Mouse (Mus musculus) limb, embryonic 10.5 days (tissue): Measurements from ENCODE around the gene Pogz. TPM values are rescaled to one million over a fixed set of nuclear protein-coding genes. Genes with fewer than 3 reads are reported as not detected.

Experiments used
- DNase-seq: peaks from one replicate; pipeline ENCODE4 v3.0.0-alpha.2; 2017; ENCODE audit warnings: low spot score
- H3K27ac ChIP-seq: fragments of 300-500 bp; sonication (generic); 2 replicates; pipeline ENCODE4 v1.5.1; 2016; ENCODE audit warnings: mild to moderate bottlenecking
- H3K27me3 ChIP-seq: fragments of 300-500 bp; sonication (generic); 2 replicates; pipeline ENCODE4 v1.6.1; 2016; ENCODE audit warnings: low read depth, mild to moderate bottlenecking; ENCODE audit not compliant: poor library complexity, severe bottlenecking
- H3K36me3 ChIP-seq: fragments of 300-500 bp; sonication (generic); 2 replicates; pipeline ENCODE4 v1.6.1; 2016; ENCODE audit warnings: mild to moderate bottlenecking, moderate library complexity
- H3K4me1 ChIP-seq: fragments of 300-500 bp; sonication (generic); 2 replicates; pipeline ENCODE4 v1.6.1; 2016
- H3K4me3 ChIP-seq: fragments of 300-500 bp; sonication (generic); 2 replicates; pipeline ENCODE4 v1.5.1; 2016; ENCODE audit warnings: mild to moderate bottlenecking, moderate library complexity
- H3K9me3 ChIP-seq: fragments of 300-500 bp; sonication (generic); replicated peaks from 2 replicates; pipeline ENCODE4 v1.6.1; 2016; ENCODE audit warnings: mild to moderate bottlenecking
- WGBS: fragments of 180-500 bp; shearing (Covaris S2); methylation state at CpG from one replicate; pipeline ENCODE4 v1.1.7; 2016; 5-methylcytosine and 5-hydroxymethylcytosine counted together
- polyA plus RNA-seq: library from polyadenylated mRNA; unstranded; fragments of >200 nt; fragmentation: Nextera tagmentation; extraction: Ambion mirVana; gene quantifications from 2 replicates; pipeline ENCODE4 v1.2.1, GENCODE M21; 2016

Gene Pogz
- polyA plus RNA-seq, 1 experiment from 2014 or later, result 21.4 TPM

DNA sequence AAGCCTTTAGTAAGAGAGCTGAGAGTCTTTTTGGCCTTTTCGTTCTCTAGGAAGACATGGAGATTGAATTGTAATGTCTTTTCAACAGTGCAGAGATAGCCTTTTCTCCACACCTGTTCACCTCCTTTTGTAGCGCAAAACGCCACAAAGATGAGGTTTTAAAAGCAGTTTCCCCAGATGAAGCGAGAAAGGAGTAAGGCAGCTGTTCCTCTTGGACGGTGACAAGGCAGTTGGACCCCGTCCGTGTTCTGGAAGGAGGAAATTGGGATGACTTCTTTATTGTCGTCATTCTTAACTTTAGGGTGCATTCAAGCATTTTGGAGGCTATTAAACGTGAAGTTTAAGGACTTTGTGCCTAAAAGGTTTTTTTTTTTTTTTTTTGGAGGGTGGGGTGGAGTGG, 1.3 kb downstream of the Pogz start:
- H3K27me3 ChIP-seq, result no peaks in the 10 kb centered on the region
- H3K4me1 ChIP-seq, result peaks cover 12% of the 10 kb centered on the region
- peaks cover 3% of the 10 kb centered on the region; the same call in 1 of the 2 replicates for H3K36me3 ChIP-seq
- DNase-seq, result no peak
- no peaks in the 10 kb centered on the region for H3K9me3 ChIP-seq
- H3K27ac ChIP-seq, result peak overlapping the region; percentile 99
- WGBS, result 40% methylated on average over 9 of the region's 9 CpGs
- H3K4me3 ChIP-seq, result peak overlapping the region; percentile 84

DNA sequence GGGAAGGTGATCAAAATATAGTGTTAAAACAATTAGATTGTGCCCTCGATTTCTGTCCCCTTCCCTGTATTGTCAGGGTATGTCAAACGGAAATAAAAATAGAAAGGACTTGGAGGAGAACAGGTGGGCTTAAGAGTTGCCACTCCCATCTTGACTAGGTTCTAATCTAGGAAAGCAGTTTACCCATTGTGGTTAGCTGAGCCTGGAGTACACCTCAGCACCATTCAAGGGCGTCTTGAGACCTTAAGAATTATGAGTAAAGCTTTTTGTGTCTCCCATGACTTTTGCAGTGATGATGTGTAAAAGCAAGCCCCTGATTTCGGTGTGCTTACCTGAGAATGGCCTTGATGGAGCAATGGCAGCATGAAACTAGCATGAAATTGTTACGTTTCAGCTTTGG, 1.7 kb downstream of the Pogz start:
- Histone ChIP-seq H3K4me1 (peaks cover 12% of the 10 kb centered on the region), H3K4me3 (peak overlapping the region; percentile 84), H3K9me3 (no peaks in the 10 kb centered on the region), H3K27me3 (no peaks in the 10 kb centered on the region), H3K27ac (no peak overlapping the region), H3K36me3 (peaks cover 3% of the 10 kb centered on the region; the same call in 1 of the 2 replicates)
- 85% methylated on average over 5 of the region's 5 CpGs for WGBS
- DNase-seq, result no peak

DNA sequence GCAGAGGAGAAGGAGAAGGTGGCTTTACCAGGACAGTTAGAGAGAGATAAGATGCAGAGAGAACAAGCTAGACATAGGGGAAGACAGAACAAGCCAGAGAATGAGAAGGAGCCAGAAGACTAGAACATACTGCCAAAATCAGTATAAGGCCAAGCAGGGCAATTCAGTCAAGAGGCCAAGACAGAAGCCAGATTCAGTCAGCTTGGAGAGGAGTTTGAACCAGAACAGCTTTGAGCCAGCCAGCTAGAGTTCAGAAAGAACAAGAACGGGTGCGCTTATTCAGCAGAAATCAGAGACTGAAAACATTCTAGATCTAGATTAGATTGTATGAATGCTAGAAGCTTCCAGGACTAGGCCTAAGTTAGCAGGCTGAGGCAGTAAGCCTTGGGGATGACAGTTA, 10.0 kb downstream of the Pogz start:
- H3K27me3 ChIP-seq, result no peaks in the 10 kb centered on the region
- no peak overlapping the region for H3K27ac ChIP-seq
- WGBS, result 99% methylated on average over 2 of the region's 2 CpGs
- no peak overlapping the region for H3K4me3 ChIP-seq
- H3K4me1 ChIP-seq, result 0 out of 2 replicates have a peak, but pooled peaks cover 4% of the 10 kb centered on the region
- no peak for DNase-seq
- H3K9me3 ChIP-seq, result no peaks in the 10 kb centered on the region
- 0 out of 2 replicates have a peak, but pooled peaks cover 3% of the 10 kb centered on the region for H3K36me3 ChIP-seq

DNA sequence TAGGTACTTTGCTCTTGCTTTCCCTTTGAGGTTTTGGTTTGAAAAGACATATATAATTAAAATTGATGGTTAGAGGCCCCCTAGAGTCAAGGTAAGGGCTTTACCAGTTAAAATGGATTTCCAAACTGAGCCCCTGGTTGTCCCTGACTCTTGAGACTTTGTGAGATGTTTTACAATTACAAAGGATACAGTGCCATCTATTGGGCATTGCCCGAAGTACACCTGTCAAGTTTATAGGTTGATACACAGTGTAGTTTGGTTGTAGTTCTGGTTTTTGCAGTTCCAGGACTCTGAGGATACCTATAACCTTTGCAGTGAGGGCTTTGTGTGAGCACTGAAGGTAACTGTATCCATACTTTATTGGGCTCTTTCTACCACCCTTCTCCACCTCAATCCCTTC, 12.0 kb downstream of the Pogz start:
- Histone ChIP-seq H3K9me3 (no peaks in the 10 kb centered on the region), H3K27me3 (no peaks in the 10 kb centered on the region), H3K36me3 (peaks cover 11% of the 10 kb centered on the region), H3K27ac (no peak overlapping the region), H3K4me1 (0 out of 2 replicates have a peak, but pooled peaks cover 4% of the 10 kb centered on the region), H3K4me3 (no peak overlapping the region)
- peak; percentile 43 for DNase-seq
- WGBS, result 19% methylated on average over 1 of the region's 1 CpGs

DNA sequence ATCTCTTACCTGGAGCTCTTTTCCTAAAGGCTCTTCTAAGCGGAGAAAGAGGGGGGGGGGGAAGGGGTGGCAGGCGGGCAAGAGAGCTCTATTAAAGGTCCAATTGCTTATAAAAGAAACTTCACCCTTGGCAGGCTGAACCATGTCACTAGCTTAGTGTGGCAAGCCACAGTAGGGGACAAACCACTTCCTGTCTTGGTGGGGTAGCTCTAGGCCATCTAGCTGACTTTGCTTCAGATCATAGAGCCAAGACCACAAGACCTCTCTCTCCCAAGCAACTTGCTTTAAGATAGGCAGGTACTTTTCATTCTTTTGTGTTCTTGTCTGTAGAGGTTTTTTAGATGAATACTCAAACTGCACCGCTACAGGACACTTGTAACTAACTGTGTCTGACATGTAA, 14.4 kb downstream of the Pogz start:
- WGBS, result 89% methylated on average over 3 of the region's 3 CpGs
- H3K4me1 ChIP-seq, result 0 out of 2 replicates have a peak, but pooled peaks cover 4% of the 10 kb centered on the region
- H3K4me3 ChIP-seq, result no peak overlapping the region
- H3K27me3 ChIP-seq, result no peaks in the 10 kb centered on the region
- no peaks in the 10 kb centered on the region for H3K9me3 ChIP-seq
- H3K27ac ChIP-seq, result no peak overlapping the region
- DNase-seq, result no peak
- H3K36me3 ChIP-seq, result peaks cover 32% of the 10 kb centered on the region

DNA sequence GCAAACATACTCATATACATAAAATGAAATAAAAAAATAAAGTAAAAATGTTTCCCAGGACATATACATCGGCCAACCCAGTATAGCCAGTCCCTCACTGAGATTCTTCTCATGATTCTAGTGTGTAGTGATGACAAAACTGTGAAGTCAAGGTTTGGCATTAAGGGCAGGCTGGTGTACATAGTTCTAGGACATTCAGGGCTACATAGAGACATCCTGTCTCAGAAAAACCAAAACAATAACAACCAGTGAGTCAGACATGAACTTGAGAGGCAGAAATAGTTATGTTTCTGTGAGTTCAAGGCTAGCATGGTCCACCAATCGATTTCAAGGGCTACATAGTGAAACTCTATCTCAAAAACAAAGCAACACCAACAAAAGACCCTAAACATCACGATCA, 14.8 kb downstream of the Pogz start:
- H3K4me3 ChIP-seq, result no peak overlapping the region
- H3K36me3 ChIP-seq, result peaks cover 37% of the 10 kb centered on the region
- WGBS, result 90% methylated on average over 3 of the region's 3 CpGs
- no peaks in the 10 kb centered on the region for H3K9me3 ChIP-seq
- no peaks in the 10 kb centered on the region for H3K27me3 ChIP-seq
- H3K4me1 ChIP-seq, result 0 out of 2 replicates have a peak, but pooled peaks cover 4% of the 10 kb centered on the region
- no peak overlapping the region for H3K27ac ChIP-seq
- no peak for DNase-seq

DNA sequence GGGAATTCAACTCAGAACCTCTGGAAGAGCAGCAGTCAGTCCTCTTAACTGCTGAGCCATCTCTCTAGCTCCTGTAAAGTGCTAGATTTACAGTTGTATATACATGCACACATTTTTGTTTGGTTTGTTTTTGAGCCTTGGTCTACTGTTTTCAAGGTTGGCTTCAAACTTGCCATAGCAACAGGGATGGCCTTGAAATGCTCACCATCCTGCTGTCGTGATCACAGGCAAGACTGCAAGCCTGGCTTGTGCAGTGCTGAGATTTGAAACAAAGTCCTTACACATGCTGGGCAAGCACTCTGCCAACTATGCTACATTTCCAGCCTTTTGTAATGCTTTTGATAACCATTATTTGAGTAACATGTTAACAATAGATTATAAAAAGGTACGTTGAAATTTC, 22.1 kb downstream of the Pogz start:
- Histone ChIP-seq H3K27me3 (no peaks in the 10 kb centered on the region), H3K4me3 (no peak overlapping the region), H3K27ac (no peak overlapping the region), H3K4me1 (no peaks in the 10 kb centered on the region), H3K9me3 (no peaks in the 10 kb centered on the region), H3K36me3 (peaks cover 91% of the 10 kb centered on the region)
- WGBS, result 91% methylated on average over 2 of the region's 2 CpGs
- DNase-seq, result no peak

DNA sequence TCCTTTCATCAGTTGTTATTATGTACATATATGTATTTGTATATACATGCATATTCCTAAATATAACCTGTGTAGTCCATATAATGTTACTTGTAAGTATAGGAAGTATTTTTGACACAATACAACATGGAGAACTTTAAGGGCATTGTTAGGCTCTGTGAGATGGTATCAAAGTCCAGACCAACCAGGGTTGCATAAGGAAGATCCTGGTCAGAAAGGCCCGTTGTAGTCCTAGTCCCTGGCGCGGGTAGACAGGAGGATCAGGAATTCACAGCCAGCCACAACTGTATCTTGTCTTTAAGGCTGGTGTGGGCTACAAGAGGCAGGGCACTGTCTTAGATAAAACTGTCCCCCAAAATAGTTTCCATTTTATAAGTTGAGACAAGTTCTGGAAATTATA, 31.6 kb downstream of the Pogz start:
- Histone ChIP-seq H3K4me1 (no peaks in the 10 kb centered on the region), H3K9me3 (no peaks in the 10 kb centered on the region), H3K4me3 (no peak overlapping the region), H3K36me3 (peaks cover 98% of the 10 kb centered on the region), H3K27me3 (no peaks in the 10 kb centered on the region), H3K27ac (no peak overlapping the region)
- 96% methylated on average over 3 of the region's 3 CpGs for WGBS
- DNase-seq, result no peak

DNA sequence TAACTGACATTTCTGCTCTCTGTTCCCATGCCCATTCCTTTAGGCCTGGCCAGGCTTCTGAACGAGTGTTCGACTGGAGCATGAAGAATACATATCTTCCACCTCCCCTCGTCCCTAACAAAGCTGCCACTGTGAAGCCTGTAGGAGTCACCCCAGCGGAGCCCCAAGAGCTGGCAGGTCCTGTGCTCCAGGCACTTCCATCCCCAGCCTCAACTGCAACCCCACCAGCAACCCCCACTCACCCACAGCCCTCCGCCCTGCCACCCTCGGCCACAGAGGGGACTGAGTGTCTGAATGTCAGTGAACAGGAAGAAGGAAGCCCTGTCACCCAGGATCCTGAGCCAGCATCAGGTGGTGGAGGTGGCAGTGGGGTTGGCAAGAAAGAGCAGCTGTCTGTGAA, 41.3 kb downstream of the Pogz start:
- Histone ChIP-seq H3K4me3 (no peak overlapping the region), H3K27ac (no peak overlapping the region), H3K36me3 (peaks cover 99% of the 10 kb centered on the region), H3K27me3 (no peaks in the 10 kb centered on the region), H3K9me3 (no peaks in the 10 kb centered on the region), H3K4me1 (no peaks in the 10 kb centered on the region)
- 92% methylated on average over 6 of the region's 6 CpGs for WGBS
- DNase-seq, result no peak

DNA sequence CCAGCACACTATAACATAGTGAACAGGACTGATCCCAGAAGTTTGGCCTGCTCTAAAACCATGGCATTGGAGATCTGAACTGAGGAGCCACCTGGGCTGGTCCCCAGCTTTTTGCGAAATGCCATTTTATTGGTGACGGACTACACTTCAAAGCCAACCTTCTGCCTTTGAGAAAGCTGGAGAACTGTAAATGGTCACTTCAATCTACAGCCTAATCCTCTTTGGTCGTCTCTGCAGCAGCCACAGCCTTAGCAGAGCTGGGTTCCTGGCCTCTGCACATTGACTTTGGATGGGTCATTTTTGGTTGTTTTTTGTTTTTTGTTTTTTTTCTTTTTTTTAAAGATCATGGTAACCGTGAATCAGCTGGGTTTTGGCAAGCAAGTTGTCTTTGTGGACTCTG, 44.5 kb downstream of the Pogz start:
- no peak overlapping the region for H3K27ac ChIP-seq
- H3K36me3 ChIP-seq, result peaks cover 90% of the 10 kb centered on the region
- no peak for DNase-seq
- 80% methylated on average over 4 of the region's 4 CpGs for WGBS
- peaks cover 12% of the 10 kb centered on the region for H3K4me1 ChIP-seq
- H3K9me3 ChIP-seq, result no peaks in the 10 kb centered on the region
- H3K27me3 ChIP-seq, result no peaks in the 10 kb centered on the region
- H3K4me3 ChIP-seq, result no peak overlapping the region

DNA sequence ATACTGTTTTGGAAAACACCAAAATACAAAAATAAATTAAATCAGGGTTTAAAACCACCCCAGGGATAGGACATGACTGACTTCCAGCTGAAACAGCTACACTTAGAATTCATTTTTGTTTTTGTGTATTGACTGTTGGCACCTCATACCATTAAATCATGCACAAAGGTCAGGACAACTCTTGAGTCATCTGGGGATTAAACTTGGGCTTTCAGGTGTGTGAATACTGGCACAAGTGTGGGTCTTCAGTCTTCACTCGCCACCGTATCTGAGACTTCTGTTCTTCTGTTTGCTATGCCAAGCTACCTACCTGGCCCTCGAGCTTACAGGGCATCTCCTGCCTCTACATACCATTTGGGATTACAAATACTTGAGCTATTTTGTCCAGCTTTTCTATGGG, 45.2 kb downstream of the Pogz start:
- WGBS, result 90% methylated on average over 3 of the region's 3 CpGs
- Histone ChIP-seq H3K36me3 (peaks cover 82% of the 10 kb centered on the region), H3K27ac (no peak overlapping the region), H3K27me3 (no peaks in the 10 kb centered on the region), H3K4me3 (no peak overlapping the region), H3K9me3 (no peaks in the 10 kb centered on the region), H3K4me1 (peaks cover 17% of the 10 kb centered on the region)
- DNase-seq, result no peak

DNA sequence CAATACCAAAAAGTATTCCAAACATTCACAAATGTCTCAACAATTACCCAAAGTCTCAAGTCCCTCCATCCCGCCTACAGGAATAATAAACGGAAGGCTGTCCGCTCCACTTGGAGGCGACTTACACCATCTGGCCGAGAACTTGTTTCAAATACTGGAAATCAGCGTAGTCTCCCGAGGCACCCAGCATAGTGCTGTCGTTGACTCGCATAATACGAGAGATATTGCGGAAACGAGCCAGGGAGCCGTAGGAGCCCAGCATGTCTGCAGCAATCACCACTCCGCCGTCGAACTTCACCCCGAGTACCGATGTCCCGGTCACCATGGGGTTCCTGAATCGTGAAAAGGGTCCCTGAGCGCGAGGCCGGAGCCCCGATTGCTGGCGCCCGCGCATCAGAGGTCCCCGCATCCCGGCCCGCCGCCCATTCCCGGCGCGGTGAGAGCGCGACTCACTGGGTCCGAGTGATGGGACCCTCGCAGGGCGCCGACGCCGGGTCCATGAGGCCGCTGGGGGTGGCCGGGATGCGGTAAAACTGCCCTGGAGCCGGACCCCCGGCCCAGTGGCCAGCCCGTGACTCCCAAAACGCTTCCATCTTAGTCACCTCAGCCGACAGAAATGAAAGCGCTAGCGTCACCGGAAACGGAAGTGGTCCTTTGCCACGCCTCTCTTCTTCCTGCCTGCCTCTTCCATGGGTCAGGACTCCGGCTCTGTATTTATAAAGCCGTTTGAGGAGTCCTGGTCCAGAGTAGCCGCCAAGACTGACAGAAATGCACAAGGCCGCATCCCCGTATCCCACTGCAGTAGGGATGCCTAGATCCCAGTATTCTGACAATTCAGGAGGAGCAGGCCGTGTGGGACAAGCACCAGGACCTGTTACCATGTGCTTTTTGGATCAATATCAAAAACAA, 49.2 kb downstream of the Pogz start, which contains the start of gene Psmb4:
Gene Psmb4 (minus strand): TSS at position 646 of the 909 bp plus-strand sequence.
- DNase-seq, result peak; percentile 94
- Histone ChIP-seq H3K4me1 (peaks cover 17% of the 10 kb centered on the region), H3K9me3 (no peaks in the 10 kb centered on the region), H3K27me3 (no peaks in the 10 kb centered on the region), H3K36me3 (peaks cover 43% of the 10 kb centered on the region), H3K27ac (peak within 1 kb of the TSS; percentile 92), H3K4me3 (peak within 1 kb of the TSS; percentile 99)
- WGBS, result 2% methylated on average over 61 of the region's 61 CpGs

DNA sequence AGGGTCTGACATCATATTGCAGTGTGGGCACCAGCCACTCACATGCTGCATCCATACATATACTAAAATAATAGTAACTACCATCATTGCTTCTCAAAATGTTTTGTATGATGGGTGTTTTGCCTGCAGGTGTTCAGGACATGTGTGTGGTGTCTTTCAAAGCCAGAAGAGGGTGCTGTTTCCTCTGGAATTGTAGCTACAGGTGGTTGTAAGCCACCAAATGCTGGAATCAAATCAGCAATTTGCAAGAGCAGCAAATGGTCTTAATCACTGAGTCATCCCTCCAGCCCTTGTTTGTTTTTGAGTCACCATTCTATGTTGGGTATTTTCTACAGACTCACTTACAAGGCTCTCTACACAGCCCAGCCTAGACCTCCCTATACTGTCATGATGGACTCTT, 51.2 kb downstream of the Pogz start:
- Histone ChIP-seq H3K9me3 (no peaks in the 10 kb centered on the region), H3K27ac (no peak overlapping the region), H3K27me3 (no peaks in the 10 kb centered on the region), H3K4me1 (peaks cover 17% of the 10 kb centered on the region), H3K36me3 (peaks cover 23% of the 10 kb centered on the region), H3K4me3 (no peak overlapping the region)
- DNase-seq, result no peak
